Mouse (Mus musculus): ENCODE data around the gene Gpr180. TPM values are rescaled to one million over a fixed set of nuclear protein-coding genes. Genes with fewer than 3 reads are reported as not detected.

The Gpr180 gene
- polyA plus RNA-seq, 1 experiment: 21.9 TPM

- Histone ChIP-seq H3K36me3 (ENCODE audit: control insufficient read depth, insufficient read depth, low read length) (no peaks in the 10 kb centered on the region), H3K4me3 (ENCODE audit: control insufficient read depth, insufficient read depth, low read length) (no peak overlapping the region), H3K27ac (ENCODE audit: control insufficient read depth, insufficient read depth, low read length) (peak overlapping the region; percentile 16; the same call in 1 of the 2 replicates), H3K27me3 (ENCODE audit: control insufficient read depth, insufficient read depth, low read length) (no peaks in the 10 kb centered on the region), H3K4me1 (replicated peaks; ENCODE audit: control insufficient read depth, insufficient read depth, low read length) (peaks cover 11% of the 10 kb centered on the region)
- TF ChIP-seq POLR2A (IDR thresholded peaks at IDR 0.05; ENCODE audit: control insufficient read depth, extremely low read depth, insufficient read depth, low read length, poor library complexity) (no peak), CTCF (IDR thresholded peaks at IDR 0.05; ENCODE audit: borderline replicate concordance, control insufficient read depth, extremely low read depth, insufficient read depth, low read length, poor library complexity) (no peak)
- WGBS: 43% methylated on average over 1 of the region's 1 CpGs
- DNase-seq: no peak
These were observed 42.3 kb downstream of the Gpr180 start for GRCm38 (mm10) chr14:118179251-118179650.

- 52% methylated on average over 7 of the region's 7 CpGs for WGBS
- Histone ChIP-seq H3K4me3 (ENCODE audit: control insufficient read depth, insufficient read depth, low read length) (peak overlapping the region; percentile 53; the same call in 1 of the 2 replicates), H3K4me1 (replicated peaks; ENCODE audit: control insufficient read depth, insufficient read depth, low read length) (peaks cover 11% of the 10 kb centered on the region), H3K27ac (ENCODE audit: control insufficient read depth, insufficient read depth, low read length) (no peak overlapping the region), H3K36me3 (ENCODE audit: control insufficient read depth, insufficient read depth, low read length) (no peaks in the 10 kb centered on the region), H3K27me3 (ENCODE audit: control insufficient read depth, insufficient read depth, low read length) (no peaks in the 10 kb centered on the region)
- no peak for DNase-seq
- TF ChIP-seq CTCF (IDR thresholded peaks at IDR 0.05; ENCODE audit: borderline replicate concordance, control insufficient read depth, extremely low read depth, insufficient read depth, low read length, poor library complexity) (no peak), POLR2A (IDR thresholded peaks at IDR 0.05; ENCODE audit: control insufficient read depth, extremely low read depth, insufficient read depth, low read length, poor library complexity) (no peak)
These were observed 42.7 kb downstream of the Gpr180 start for GRCm38 (mm10) chr14:118179701-118180100.

GRCm38 (mm10) chr14:118180117-118180557 is 43.2 kb downstream of the Gpr180 start:
- Histone ChIP-seq H3K4me1 (replicated peaks; ENCODE audit: control insufficient read depth, insufficient read depth, low read length) (peaks cover 11% of the 10 kb centered on the region), H3K27me3 (ENCODE audit: control insufficient read depth, insufficient read depth, low read length) (no peaks in the 10 kb centered on the region), H3K36me3 (ENCODE audit: control insufficient read depth, insufficient read depth, low read length) (no peaks in the 10 kb centered on the region), H3K4me3 (ENCODE audit: control insufficient read depth, insufficient read depth, low read length) (peak overlapping the region; percentile 53), H3K27ac (ENCODE audit: control insufficient read depth, insufficient read depth, low read length) (peak overlapping the region; percentile 57)
- TF ChIP-seq CTCF (IDR thresholded peaks at IDR 0.05; ENCODE audit: borderline replicate concordance, control insufficient read depth, extremely low read depth, insufficient read depth, low read length, poor library complexity) (no peak), POLR2A (IDR thresholded peaks at IDR 0.05; ENCODE audit: control insufficient read depth, extremely low read depth, insufficient read depth, low read length, poor library complexity) (no peak)
- DNase-seq: peak; percentile 66
- WGBS: 1% methylated on average over 20 of the region's 20 CpGs

GRCm38 (mm10) chr14:118180711-118181177 is 43.8 kb downstream of the Gpr180 start:
- TF ChIP-seq POLR2A (IDR thresholded peaks at IDR 0.05; ENCODE audit: control insufficient read depth, extremely low read depth, insufficient read depth, low read length, poor library complexity): no peak
- no peak for TF ChIP-seq CTCF (IDR thresholded peaks at IDR 0.05; ENCODE audit: borderline replicate concordance, control insufficient read depth, extremely low read depth, insufficient read depth, low read length, poor library complexity)
- H3K27ac ChIP-seq (ENCODE audit: control insufficient read depth, insufficient read depth, low read length): peak overlapping the region; percentile 38; the same call in 1 of the 2 replicates
- H3K27me3 ChIP-seq (ENCODE audit: control insufficient read depth, insufficient read depth, low read length): no peaks in the 10 kb centered on the region
- DNase-seq: no peak
- peaks cover 11% of the 10 kb centered on the region for H3K4me1 ChIP-seq (replicated peaks; ENCODE audit: control insufficient read depth, insufficient read depth, low read length)
- peak overlapping the region; percentile 23 for H3K4me3 ChIP-seq (ENCODE audit: control insufficient read depth, insufficient read depth, low read length)
- 22% methylated on average over 10 of the region's 10 CpGs for WGBS
- H3K36me3 ChIP-seq (ENCODE audit: control insufficient read depth, insufficient read depth, low read length): no peaks in the 10 kb centered on the region

- WGBS: 91% methylated on average over 9 of the region's 9 CpGs
- H3K27ac ChIP-seq (ENCODE audit: control insufficient read depth, insufficient read depth, low read length): no peak overlapping the region
- TF ChIP-seq POLR2A (IDR thresholded peaks at IDR 0.05; ENCODE audit: control insufficient read depth, extremely low read depth, insufficient read depth, low read length, poor library complexity) (no peak), CTCF (IDR thresholded peaks at IDR 0.05; ENCODE audit: borderline replicate concordance, control insufficient read depth, extremely low read depth, insufficient read depth, low read length, poor library complexity) (no peak)
- DNase-seq: no peak
- H3K4me3 ChIP-seq (ENCODE audit: control insufficient read depth, insufficient read depth, low read length): no peak overlapping the region
- H3K27me3 ChIP-seq (ENCODE audit: control insufficient read depth, insufficient read depth, low read length): no peaks in the 10 kb centered on the region
- no peaks in the 10 kb centered on the region for H3K36me3 ChIP-seq (ENCODE audit: control insufficient read depth, insufficient read depth, low read length)
- H3K4me1 ChIP-seq (replicated peaks; ENCODE audit: control insufficient read depth, insufficient read depth, low read length): no peaks in the 10 kb centered on the region
These were observed 54.5 kb downstream of the Gpr180 start for GRCm38 (mm10) chr14:118191442-118191841.

- no peaks in the 10 kb centered on the region; the same call in 1 of the 2 replicates for H3K27me3 ChIP-seq (ENCODE audit: control insufficient read depth, insufficient read depth, low read length)
- H3K36me3 ChIP-seq (ENCODE audit: control insufficient read depth, insufficient read depth, low read length): no peaks in the 10 kb centered on the region
- DNase-seq: no peak
- no peaks in the 10 kb centered on the region for H3K4me1 ChIP-seq (replicated peaks; ENCODE audit: control insufficient read depth, insufficient read depth, low read length)
- WGBS: 83% methylated on average over 10 of the region's 10 CpGs
- H3K27ac ChIP-seq (ENCODE audit: control insufficient read depth, insufficient read depth, low read length): no peak overlapping the region
- no peak overlapping the region for H3K4me3 ChIP-seq (ENCODE audit: control insufficient read depth, insufficient read depth, low read length)
- no peak for TF ChIP-seq POLR2A (IDR thresholded peaks at IDR 0.05; ENCODE audit: control insufficient read depth, extremely low read depth, insufficient read depth, low read length, poor library complexity)
- TF ChIP-seq CTCF (IDR thresholded peaks at IDR 0.05; ENCODE audit: borderline replicate concordance, control insufficient read depth, extremely low read depth, insufficient read depth, low read length, poor library complexity): no peak
These were observed 56.2 kb downstream of the Gpr180 start for GRCm38 (mm10) chr14:118193001-118193628.
